Mouse (Mus musculus): Measurements from ENCODE around the gene Taf3. TPM values are rescaled to one million over a fixed set of nuclear protein-coding genes. Genes with fewer than 3 reads are reported as not detected.

Gene Taf3
- total and polyA plus RNA-seq, 2 experiments: 1.1 to 2.6 TPM

DNA sequence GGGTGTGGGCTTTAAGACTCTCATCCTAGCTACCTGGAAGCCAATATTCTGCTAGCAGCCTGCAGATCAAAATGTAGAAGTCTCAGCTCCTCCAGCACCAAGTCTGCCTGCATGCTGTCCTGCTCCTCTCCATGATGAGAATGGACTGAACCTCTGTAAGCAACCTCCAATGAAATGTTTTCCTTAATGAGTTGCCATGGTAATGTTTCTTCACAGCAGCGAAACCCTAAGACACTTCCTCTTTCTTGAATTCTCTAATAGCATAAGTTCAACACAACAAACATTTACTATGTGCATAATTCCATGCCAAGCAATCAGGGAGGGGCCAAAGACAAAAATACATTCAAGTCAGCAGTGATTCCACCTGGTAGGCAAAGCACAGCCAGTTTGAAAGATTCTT, 82.8 kb downstream of the Taf3 start:
- no peak for DNase-seq (ENCODE audit: extremely low read depth, low read depth, low spot score)
- Histone ChIP-seq H3K4me1 (ENCODE audit: control insufficient read depth, insufficient read depth, low read length) (no peaks in the 10 kb centered on the region), H3K36me3 (ENCODE audit: control insufficient read depth, insufficient read depth, low read length) (no peaks in the 10 kb centered on the region), H3K9ac (ENCODE audit: low read depth, low read length) (no peak overlapping the region), H3K27me3 (ENCODE audit: control insufficient read depth, insufficient read depth, low read length) (no peaks in the 10 kb centered on the region), H3K27ac (replicated peaks; ENCODE audit: insufficient read depth, low read depth, low read length) (no peak overlapping the region), H3K79me2 (ENCODE audit: control insufficient read depth, insufficient read depth, low read length) (peaks cover 6% of the 10 kb centered on the region; the same call in 1 of the 2 replicates), H3K4me3 (ENCODE audit: insufficient read depth, low read depth, low read length) (no peak overlapping the region)
- TF ChIP-seq POLR2A (IDR thresholded peaks at IDR 0.05; ENCODE audit: extremely low read depth, insufficient read depth, low read length) (no peak), CTCF (IDR thresholded peaks at IDR 0.05; ENCODE audit: low read depth, low read length) (no peak)
- 89% methylated on average over 1 of the region's 1 CpGs for whole genome bisulfite sequencing

DNA sequence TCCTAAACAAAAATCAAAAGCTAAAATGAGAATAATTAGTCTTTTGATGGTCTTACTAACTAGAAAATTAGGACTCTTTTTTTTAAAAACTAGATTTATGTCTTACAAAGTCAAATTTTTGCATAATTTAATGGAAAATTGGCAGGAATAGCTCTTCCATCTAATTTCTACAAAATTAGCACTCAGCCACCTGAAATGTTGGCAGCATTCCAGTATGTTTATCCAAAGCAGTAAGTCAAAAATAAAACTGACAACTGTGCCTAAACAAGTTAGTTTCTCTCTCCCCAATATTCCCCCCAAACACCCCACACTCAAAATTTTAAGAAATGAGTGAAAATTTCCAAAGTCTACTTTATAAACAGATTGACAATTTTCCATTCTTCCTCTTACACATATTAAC, 85.5 kb downstream of the Taf3 start:
- H3K27ac ChIP-seq (replicated peaks; ENCODE audit: insufficient read depth, low read depth, low read length): no peak overlapping the region
- peaks cover 11% of the 10 kb centered on the region; the same call in 1 of the 2 replicates for H3K79me2 ChIP-seq (ENCODE audit: control insufficient read depth, insufficient read depth, low read length)
- TF ChIP-seq CTCF (IDR thresholded peaks at IDR 0.05; ENCODE audit: low read depth, low read length) (no peak), POLR2A (IDR thresholded peaks at IDR 0.05; ENCODE audit: extremely low read depth, insufficient read depth, low read length) (no peak)

DNA sequence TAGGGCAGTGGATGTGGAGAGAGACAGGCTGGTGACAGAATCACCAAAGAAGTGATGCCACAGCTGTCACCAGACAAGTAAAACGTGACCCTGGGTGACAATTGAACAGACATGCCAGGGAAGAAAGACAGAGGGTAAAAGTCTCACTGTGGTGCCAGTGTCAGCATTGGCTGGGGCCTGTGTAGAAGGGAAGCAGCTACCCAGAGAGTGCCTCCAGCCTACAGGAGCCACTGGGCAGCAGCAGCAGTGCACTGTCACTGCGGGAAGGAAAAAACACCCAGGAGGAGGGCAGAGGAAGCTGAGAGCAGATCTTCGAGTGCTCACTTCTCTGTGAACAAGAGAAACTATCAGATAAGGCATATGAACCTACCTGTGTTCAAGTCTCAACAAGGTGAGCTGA, 86.7 kb downstream of the Taf3 start:
- TF ChIP-seq POLR2A (IDR thresholded peaks at IDR 0.05; ENCODE audit: extremely low read depth, insufficient read depth, low read length) (no peak), CTCF (IDR thresholded peaks at IDR 0.05; ENCODE audit: low read depth, low read length) (no peak)
- Histone ChIP-seq H3K27me3 (ENCODE audit: control insufficient read depth, insufficient read depth, low read length) (no peaks in the 10 kb centered on the region), H3K4me1 (ENCODE audit: control insufficient read depth, insufficient read depth, low read length) (no peaks in the 10 kb centered on the region; the same call in 1 of the 2 replicates), H3K36me3 (ENCODE audit: control insufficient read depth, insufficient read depth, low read length) (no peaks in the 10 kb centered on the region), H3K4me3 (ENCODE audit: insufficient read depth, low read depth, low read length) (no peak overlapping the region), H3K27ac (replicated peaks; ENCODE audit: insufficient read depth, low read depth, low read length) (no peak overlapping the region), H3K79me2 (ENCODE audit: control insufficient read depth, insufficient read depth, low read length) (peaks cover 17% of the 10 kb centered on the region; the same call in 1 of the 2 replicates), H3K9ac (ENCODE audit: low read depth, low read length) (no peak overlapping the region)
- DNase-seq (ENCODE audit: extremely low read depth, low read depth, low spot score): no peak
- 70% methylated on average over 3 of the region's 3 CpGs for WGBS

More for the DNA sequence above, 85.5 kb downstream of the Taf3 start:
- Histone ChIP-seq H3K4me3 (ENCODE audit: insufficient read depth, low read depth, low read length) (no peak overlapping the region), H3K9ac (ENCODE audit: low read depth, low read length) (no peak overlapping the region), H3K36me3 (ENCODE audit: control insufficient read depth, insufficient read depth, low read length) (no peaks in the 10 kb centered on the region), H3K4me1 (ENCODE audit: control insufficient read depth, insufficient read depth, low read length) (no peaks in the 10 kb centered on the region), H3K27me3 (ENCODE audit: control insufficient read depth, insufficient read depth, low read length) (no peaks in the 10 kb centered on the region)
- no peak for DNase-seq (ENCODE audit: extremely low read depth, low read depth, low spot score)

DNA sequence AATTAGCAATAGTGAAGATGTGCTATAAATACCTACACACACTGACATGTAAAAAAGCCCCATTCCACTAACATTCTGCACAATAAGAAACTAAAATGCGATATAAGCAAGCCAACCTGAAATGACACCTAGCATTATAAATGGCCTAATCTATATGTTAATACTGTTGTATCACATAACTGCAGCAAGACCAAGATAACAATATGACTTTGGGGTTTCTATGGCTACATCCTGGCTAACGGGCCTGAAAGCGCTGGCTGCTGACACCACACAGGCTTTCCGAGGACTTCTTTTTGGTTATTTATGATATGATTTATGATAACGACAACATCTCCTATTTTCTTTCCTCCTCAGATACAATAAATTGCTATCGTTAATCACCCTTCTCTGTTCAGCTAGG, 90.4 kb downstream of the Taf3 start:
- Histone ChIP-seq H3K27me3 (ENCODE audit: control insufficient read depth, insufficient read depth, low read length) (no peaks in the 10 kb centered on the region), H3K79me2 (ENCODE audit: control insufficient read depth, insufficient read depth, low read length) (peaks cover 12% of the 10 kb centered on the region; the same call in 1 of the 2 replicates), H3K9ac (ENCODE audit: low read depth, low read length) (no peak overlapping the region), H3K4me1 (ENCODE audit: control insufficient read depth, insufficient read depth, low read length) (peaks cover 3% of the 10 kb centered on the region), H3K27ac (replicated peaks; ENCODE audit: insufficient read depth, low read depth, low read length) (no peak overlapping the region), H3K4me3 (ENCODE audit: insufficient read depth, low read depth, low read length) (no peak overlapping the region), H3K36me3 (ENCODE audit: control insufficient read depth, insufficient read depth, low read length) (no peaks in the 10 kb centered on the region)
- 97% methylated on average over 6 of the region's 6 CpGs for WGBS
- DNase-seq (ENCODE audit: extremely low read depth, low read depth, low spot score): no peak
- TF ChIP-seq POLR2A (IDR thresholded peaks at IDR 0.05; ENCODE audit: extremely low read depth, insufficient read depth, low read length) (no peak), CTCF (IDR thresholded peaks at IDR 0.05; ENCODE audit: low read depth, low read length) (no peak)

DNA sequence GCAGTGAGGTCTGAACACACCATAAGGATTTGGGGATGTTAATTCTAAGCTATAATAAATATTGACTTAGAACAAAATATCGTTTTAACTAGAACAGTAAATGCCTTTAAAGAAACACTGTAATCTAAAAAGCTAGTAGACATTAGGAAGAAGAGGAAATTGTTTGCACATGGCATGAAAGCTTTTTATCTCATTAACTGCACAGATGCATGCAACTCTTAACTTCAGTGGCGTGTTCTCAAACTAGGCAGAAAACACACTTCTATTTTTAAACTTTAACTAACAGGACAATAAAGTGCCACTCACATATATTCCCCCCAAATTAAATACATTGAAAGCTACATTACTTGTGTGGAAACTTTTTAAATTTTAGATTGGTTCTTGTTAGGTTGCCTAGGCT, 91.8 kb downstream of the Taf3 start:
- no peak for DNase-seq (ENCODE audit: extremely low read depth, low read depth, low spot score)

More for the DNA sequence above, 91.8 kb downstream of the Taf3 start:
- no peak overlapping the region for H3K9ac ChIP-seq (ENCODE audit: low read depth, low read length)
- H3K27ac ChIP-seq (replicated peaks; ENCODE audit: insufficient read depth, low read depth, low read length): no peak overlapping the region
- no peaks in the 10 kb centered on the region for H3K27me3 ChIP-seq (ENCODE audit: control insufficient read depth, insufficient read depth, low read length)
- H3K79me2 ChIP-seq (ENCODE audit: control insufficient read depth, insufficient read depth, low read length): peaks cover 12% of the 10 kb centered on the region; the same call in 1 of the 2 replicates
- peaks cover 3% of the 10 kb centered on the region for H3K4me1 ChIP-seq (ENCODE audit: control insufficient read depth, insufficient read depth, low read length)
- no peak for TF ChIP-seq POLR2A (IDR thresholded peaks at IDR 0.05; ENCODE audit: extremely low read depth, insufficient read depth, low read length)
- TF ChIP-seq CTCF (IDR thresholded peaks at IDR 0.05; ENCODE audit: low read depth, low read length): no peak
- H3K4me3 ChIP-seq (ENCODE audit: insufficient read depth, low read depth, low read length): no peak overlapping the region
- peaks cover 2% of the 10 kb centered on the region; the same call in 1 of the 2 replicates for H3K36me3 ChIP-seq (ENCODE audit: control insufficient read depth, insufficient read depth, low read length)
- 37% methylated on average over 2 of the region's 2 CpGs for WGBS

Data from liver, adult 2 months (tissue).